Mouse (Mus musculus): ENCODE measurements around the gene Ppm1l. TPM values are rescaled to one million over a fixed set of nuclear protein-coding genes. Genes with fewer than 3 reads are reported as not detected.

Ppm1l gene
- total and polyA plus RNA-seq, 3 experiments = not detected

DNA sequence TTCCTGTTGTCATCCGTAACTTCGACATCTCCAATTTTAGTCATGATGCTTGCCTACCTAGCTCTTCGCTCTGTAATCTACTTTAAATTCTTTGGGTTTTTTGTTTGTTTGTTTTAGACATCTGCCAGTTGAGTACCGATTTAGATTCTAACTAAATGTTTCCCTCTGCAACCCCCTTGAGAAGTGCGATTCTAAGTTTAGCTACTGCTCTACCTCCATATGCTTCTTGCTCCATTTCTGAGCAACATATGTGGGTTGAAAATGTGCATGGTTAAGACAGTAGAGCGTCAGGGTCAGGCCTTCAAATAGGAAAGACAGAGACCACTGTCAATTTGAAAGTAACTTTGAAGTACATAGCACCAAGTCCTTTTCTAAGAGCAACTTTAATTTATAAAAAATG lies 142.1 kb downstream of the Ppm1l start:
- no peaks in the 10 kb centered on the region for H3K79me2 ChIP-seq (ENCODE audit: control insufficient read depth, insufficient read depth, low read length, poor library complexity)
- H3K9me3 ChIP-seq (replicated peaks; ENCODE audit: insufficient read depth, low read length) = no peaks in the 10 kb centered on the region
- H3K27me3 ChIP-seq (ENCODE audit: control insufficient read depth in 1 of 2, insufficient read depth in 2 of 2, low read length in 2 of 2) = no peaks in the 10 kb centered on the region
- no peak overlapping the region for H3K4me3 ChIP-seq (ENCODE audit: control insufficient read depth in 1 of 2, insufficient read depth in 1 of 2, low read depth in 2 of 2, low read length in 2 of 2)
- H3K9ac ChIP-seq (ENCODE audit: control insufficient read depth, low read depth, low read length, poor library complexity, severe bottlenecking) = no peak overlapping the region
- DNase-seq (ENCODE audit: low read depth, low spot score) = no peak
- no peaks in the 10 kb centered on the region for H3K36me3 ChIP-seq (ENCODE audit: control insufficient read depth in 1 of 2, insufficient read depth in 2 of 2, low read length in 2 of 2)
- no peaks in the 10 kb centered on the region for H3K4me1 ChIP-seq (ENCODE audit: control insufficient read depth in 1 of 2, insufficient read depth in 2 of 2, low read length in 2 of 2)
- no peak overlapping the region for H3K27ac ChIP-seq (ENCODE audit: control insufficient read depth, low read depth, low read length)
- TF ChIP-seq NELFE (IDR thresholded peaks at IDR 0.05; ENCODE audit: low read depth, low read length) (no peak), EP300 (IDR thresholded peaks at IDR 0.05; ENCODE audit: low read depth in 1 of 2, low read length in 2 of 2) (no peak), CTCF (IDR thresholded peaks at IDR 0.05 in 2 of 3, conservative IDR thresholded peaks at IDR 0.05 in 1 of 3; ENCODE audit: control insufficient read depth in 1 of 3, insufficient read depth in 1 of 3, low read depth in 2 of 3, low read length in 3 of 3, poor library complexity in 1 of 3, severe bottlenecking in 1 of 3) (no peak), ZKSCAN1 (IDR thresholded peaks at IDR 0.05; ENCODE audit: low read depth, low read length) (no peak), TAL1 (IDR thresholded peaks at IDR 0.05; ENCODE audit: low read length) (no peak), HCFC1 (IDR thresholded peaks at IDR 0.05; ENCODE audit: low read depth, low read length) (no peak), GABPA (IDR thresholded peaks at IDR 0.05; ENCODE audit: low read depth, low read length) (no peak), TCF12 (IDR thresholded peaks at IDR 0.05; ENCODE audit: low read depth, low read length) (no peak), ZMIZ1 (IDR thresholded peaks at IDR 0.05; ENCODE audit: low read depth, low read length) (no peak), MEF2A (IDR thresholded peaks at IDR 0.05; ENCODE audit: extremely low read depth, insufficient replicate concordance, low read depth, low read length, poor library complexity, severe bottlenecking) (no peak), SIN3A (IDR thresholded peaks at IDR 0.05; ENCODE audit: low read length) (no peak), ETS1 (IDR thresholded peaks at IDR 0.05; ENCODE audit: low read depth, low read length) (no peak), KAT2A (conservative IDR thresholded peaks at IDR 0.05; ENCODE audit: low read depth, low read length) (no peak), USF2 (IDR thresholded peaks at IDR 0.05; ENCODE audit: borderline replicate concordance in 1 of 2, insufficient read depth in 1 of 2, low read depth in 1 of 2, low read length in 2 of 2) (no peak), ELF1 (IDR thresholded peaks at IDR 0.05; ENCODE audit: low read depth, low read length) (no peak), POLR2A (IDR thresholded peaks at IDR 0.05; ENCODE audit: control insufficient read depth in 1 of 2, insufficient read depth in 1 of 2, low read depth in 1 of 2, low read length in 2 of 2, poor library complexity in 1 of 2) (no peak)

DNA sequence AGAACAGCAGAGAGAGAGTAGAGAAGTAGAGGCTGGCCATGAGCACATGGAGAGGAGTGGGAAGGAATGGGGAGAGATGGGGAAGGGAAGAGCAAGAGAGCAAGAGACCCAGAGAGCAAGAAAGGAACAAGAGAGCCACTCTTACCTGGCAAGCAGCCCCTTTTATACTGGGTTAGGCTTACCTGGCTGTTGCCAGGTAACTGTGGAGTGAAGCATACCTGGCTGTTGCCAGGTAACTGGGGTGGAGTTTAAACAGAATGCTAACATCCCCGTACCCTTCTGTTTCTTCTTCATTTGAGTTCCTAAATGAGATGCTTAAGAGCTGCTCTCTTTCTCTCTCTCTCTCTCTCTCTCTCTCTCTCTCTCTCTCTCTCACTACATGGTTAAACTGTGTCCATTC lies 145.3 kb downstream of the Ppm1l start:
- H3K4me3 ChIP-seq (ENCODE audit: control insufficient read depth in 1 of 2, insufficient read depth in 1 of 2, low read depth in 2 of 2, low read length in 2 of 2) = no peak overlapping the region
- no peaks in the 10 kb centered on the region for H3K27me3 ChIP-seq (ENCODE audit: control insufficient read depth in 1 of 2, insufficient read depth in 2 of 2, low read length in 2 of 2)
- H3K36me3 ChIP-seq (ENCODE audit: control insufficient read depth in 1 of 2, insufficient read depth in 2 of 2, low read length in 2 of 2) = no peaks in the 10 kb centered on the region
- DNase-seq (ENCODE audit: low read depth, low spot score) = no peak
- TF ChIP-seq POLR2A (IDR thresholded peaks at IDR 0.05; ENCODE audit: control insufficient read depth in 1 of 2, insufficient read depth in 1 of 2, low read depth in 1 of 2, low read length in 2 of 2, poor library complexity in 1 of 2) = no peak
- TF ChIP-seq MAFK (IDR thresholded peaks at IDR 0.05; ENCODE audit: borderline replicate concordance, low read depth, low read length) = no peak
- TF ChIP-seq ZNF384 (IDR thresholded peaks at IDR 0.05; ENCODE audit: low read depth, low read length) = no peak
- no peak for TF ChIP-seq MXI1 (IDR thresholded peaks at IDR 0.05; ENCODE audit: low read depth, low read length)
- no peak for TF ChIP-seq ELF1 (IDR thresholded peaks at IDR 0.05; ENCODE audit: low read depth, low read length)
- TF ChIP-seq CHD2 (IDR thresholded peaks at IDR 0.05; ENCODE audit: low read length) = no peak
- no peak for TF ChIP-seq RAD21 (IDR thresholded peaks at IDR 0.05; ENCODE audit: low read depth, low read length)
- no peak for TF ChIP-seq JUND (IDR thresholded peaks at IDR 0.05; ENCODE audit: low read depth, low read length)
- no peak for TF ChIP-seq ZKSCAN1 (IDR thresholded peaks at IDR 0.05; ENCODE audit: low read depth, low read length)
- no peak for TF ChIP-seq CTCF (IDR thresholded peaks at IDR 0.05 in 2 of 3, conservative IDR thresholded peaks at IDR 0.05 in 1 of 3; ENCODE audit: control insufficient read depth in 1 of 3, insufficient read depth in 1 of 3, low read depth in 2 of 3, low read length in 3 of 3, poor library complexity in 1 of 3, severe bottlenecking in 1 of 3)
- H3K9me3 ChIP-seq (replicated peaks; ENCODE audit: insufficient read depth, low read length) = no peaks in the 10 kb centered on the region
- H3K4me1 ChIP-seq (ENCODE audit: control insufficient read depth in 1 of 2, insufficient read depth in 2 of 2, low read length in 2 of 2) = no peaks in the 10 kb centered on the region
- H3K27ac ChIP-seq (ENCODE audit: control insufficient read depth, low read depth, low read length) = no peak overlapping the region
- no peak overlapping the region for H3K9ac ChIP-seq (ENCODE audit: control insufficient read depth, low read depth, low read length, poor library complexity, severe bottlenecking)
- H3K79me2 ChIP-seq (ENCODE audit: control insufficient read depth, insufficient read depth, low read length, poor library complexity) = no peaks in the 10 kb centered on the region
